Mouse (Mus musculus) stomach, embryonic 14.5 days (tissue): ENCODE measurements at regions not wholly inside any gene's neighbourhood (a gene's known extent, or its start where the extent isn't known, plus 50 kb on each side); places are given as distances from the start of the nearest gene placed in this dataset.

Source experiments
- ATAC-seq: fragments of 200-750 bp; cut with Nextera tagmentation; 2 replicates; pipeline ENCODE4 v1.8.0; 2017; ENCODE audit warnings: low read depth, moderate TSS enrichment; ENCODE audit not compliant: insufficient number of reproducible peaks, insufficient read depth, low FRiP score
- H3K27ac ChIP-seq: fragments of 300-500 bp; sonication (generic); 2 replicates; pipeline ENCODE4 v1.5.1; 2014; ENCODE audit warnings: mild to moderate bottlenecking, low read length, moderate library complexity, mixed read lengths
- H3K27me3 ChIP-seq: fragments of 300-500 bp; sonication (generic); 2 replicates; pipeline ENCODE4 v1.6.1; 2014; ENCODE audit warnings: low read length, control low read depth, mixed read lengths; ENCODE audit not compliant: control insufficient read depth, insufficient read depth
- H3K36me3 ChIP-seq: fragments of 300-500 bp; sonication (generic); 2 replicates; pipeline ENCODE4 v1.6.1; 2014; ENCODE audit warnings: mild to moderate bottlenecking, control low read depth, low read length, moderate library complexity, mixed read lengths; ENCODE audit not compliant: control insufficient read depth, insufficient read depth
- H3K4me1 ChIP-seq: fragments of 300-500 bp; sonication (generic); 2 replicates; pipeline ENCODE4 v1.6.1; 2014; ENCODE audit warnings: low read length, control low read depth, mixed read lengths; ENCODE audit not compliant: control insufficient read depth, insufficient read depth
- H3K4me2 ChIP-seq: fragments of 300-500 bp; sonication (generic); replicated peaks from 2 replicates; pipeline ENCODE4 v1.6.1; 2014; ENCODE audit warnings: low read depth, low read length, control low read depth
- H3K4me3 ChIP-seq: fragments of 300-500 bp; sonication (generic); 2 replicates; pipeline ENCODE4 v1.5.1; 2014; ENCODE audit warnings: low read depth, low read length, control low read depth
- H3K9ac ChIP-seq: fragments of 300-500 bp; sonication (generic); replicated peaks from 2 replicates; pipeline ENCODE4 v1.6.1; 2014; ENCODE audit warnings: low read depth, mild to moderate bottlenecking, control low read depth, low read length, moderate library complexity, mixed read lengths
- H3K9me3 ChIP-seq: fragments of 300-500 bp; sonication (generic); 2 replicates; pipeline ENCODE4 v1.6.1; 2016; ENCODE audit warnings: low read depth, low read length, control low read depth; ENCODE audit not compliant: control insufficient read depth
- WGBS: fragments of 180-500 bp; shearing (Covaris S2); extraction: QIAGEN DNeasy Blood & Tissue Kit; methylation state at CpG from one replicate; pipeline ENCODE4 v1.1.7; 2014; 5-methylcytosine and 5-hydroxymethylcytosine counted together

DNA sequence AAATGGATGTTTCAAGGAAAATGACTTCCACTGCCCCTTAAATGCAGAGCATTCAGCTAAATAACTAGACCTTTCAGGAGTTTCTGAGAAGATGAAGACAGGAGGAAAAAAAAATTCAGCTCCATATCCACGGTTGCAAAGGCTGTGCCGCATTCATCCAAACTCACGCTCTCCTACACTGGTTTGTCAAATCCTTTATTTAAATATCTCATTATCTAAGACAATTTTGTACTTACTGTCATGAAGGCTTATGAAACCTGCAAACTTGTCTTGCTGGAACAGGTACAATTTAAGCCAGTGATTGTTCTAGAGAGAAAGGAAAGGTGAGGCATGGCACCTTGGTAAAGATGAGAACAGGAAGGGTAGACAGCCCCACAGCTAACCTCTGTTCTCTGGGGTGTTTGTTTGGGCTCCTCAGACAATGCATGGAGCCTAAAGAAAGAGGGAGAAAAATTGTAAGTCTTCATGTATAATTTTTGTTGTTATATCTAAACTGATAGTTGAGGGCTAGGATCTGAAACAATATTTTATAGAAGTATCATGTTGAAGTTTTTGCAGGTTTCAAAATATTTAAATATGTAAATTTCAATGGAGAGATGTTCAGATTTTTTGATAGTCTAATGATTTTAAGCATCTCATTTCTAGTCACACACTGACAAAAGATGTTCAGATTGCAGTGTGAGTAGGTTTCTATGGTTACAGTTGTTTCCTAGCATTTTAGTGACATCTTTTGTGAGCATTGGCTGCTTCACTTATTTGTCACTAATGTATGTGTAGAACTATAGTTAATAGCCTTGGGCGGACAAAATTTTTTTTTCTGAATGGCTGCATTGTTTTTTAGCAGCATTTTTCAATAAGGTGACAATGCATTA lies 321.2 kb upstream of the Prkd1 start:
- H3K4me3 ChIP-seq, result no peak overlapping the region
- no peak overlapping the region for H3K4me2 ChIP-seq
- no peak overlapping the region for H3K27ac ChIP-seq
- no peak for ATAC-seq
- H3K4me1 ChIP-seq, result no peaks in the 10 kb centered on the region
- no peaks in the 10 kb centered on the region for H3K36me3 ChIP-seq
- H3K9ac ChIP-seq, result no peak overlapping the region
- no peaks in the 10 kb centered on the region for H3K9me3 ChIP-seq
- WGBS, result 74% methylated on average over 4 of the region's 4 CpGs
- H3K27me3 ChIP-seq, result no peaks in the 10 kb centered on the region

DNA sequence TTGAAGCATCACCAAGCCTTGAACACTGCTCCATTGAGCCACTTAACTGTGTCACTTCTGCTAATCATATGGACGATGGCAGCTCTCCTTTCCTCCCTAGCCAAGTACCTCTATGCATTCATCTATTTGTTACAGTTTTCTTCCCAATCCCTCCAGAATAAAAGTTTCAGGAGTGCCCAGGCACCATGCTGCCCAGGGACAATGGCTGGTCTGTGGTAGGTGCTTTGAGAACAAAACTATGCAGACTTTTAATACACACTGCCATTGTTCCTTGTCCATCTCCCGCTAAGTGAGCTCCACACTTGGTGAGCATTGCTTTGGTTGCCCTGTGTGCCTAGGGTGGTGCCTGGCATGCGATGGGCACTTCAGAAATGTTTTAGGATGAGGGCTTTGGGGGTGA lies 320.5 kb upstream of the Prkd1 start:
- H3K9me3 ChIP-seq, result no peaks in the 10 kb centered on the region

DNA sequence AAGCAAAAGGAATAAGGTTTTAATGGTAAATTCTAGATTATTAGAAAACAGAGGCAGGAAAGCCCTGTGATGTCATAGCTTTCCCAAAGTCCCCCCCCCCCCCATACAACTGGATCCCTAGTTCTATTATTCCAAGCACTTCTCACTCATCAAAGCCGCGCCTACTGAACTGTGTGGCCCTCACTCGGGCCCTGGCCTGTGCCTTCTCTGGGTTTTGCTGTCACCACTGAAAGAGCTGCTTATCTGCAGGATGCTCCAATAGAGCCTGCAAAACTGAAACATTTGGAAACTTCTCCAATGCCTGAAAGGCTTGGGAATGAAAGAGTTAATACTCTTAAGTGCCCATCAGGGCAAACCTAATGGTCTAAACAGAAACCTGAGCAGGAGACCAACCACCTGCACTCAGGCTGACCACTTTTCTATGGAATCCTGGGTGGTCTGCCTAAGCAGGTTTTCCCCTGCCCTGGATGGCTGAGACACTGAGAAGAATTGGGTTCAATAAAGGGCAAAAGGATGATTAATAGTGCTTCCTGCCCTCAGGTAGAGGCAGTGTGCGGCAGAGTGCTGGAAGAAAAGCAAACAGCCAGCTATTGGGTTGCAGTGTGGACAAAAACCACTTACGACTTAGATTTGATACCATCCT lies 318.4 kb upstream of the Prkd1 start:
- H3K27me3 ChIP-seq, result no peaks in the 10 kb centered on the region
- H3K36me3 ChIP-seq, result no peaks in the 10 kb centered on the region
- ATAC-seq, result peak; percentile 28; the same call in 1 of the 2 replicates
- no peak overlapping the region for H3K4me2 ChIP-seq
- no peaks in the 10 kb centered on the region for H3K9me3 ChIP-seq
- no peak overlapping the region for H3K27ac ChIP-seq
- no peak overlapping the region for H3K4me3 ChIP-seq
- 17% methylated on average over 5 of the region's 5 CpGs for WGBS
- H3K9ac ChIP-seq, result no peak overlapping the region
- H3K4me1 ChIP-seq, result no peaks in the 10 kb centered on the region

More for the DNA sequence above, 320.5 kb upstream of the Prkd1 start:
- no peaks in the 10 kb centered on the region for H3K4me1 ChIP-seq
- H3K36me3 ChIP-seq, result no peaks in the 10 kb centered on the region
- ATAC-seq, result no peak
- H3K27me3 ChIP-seq, result no peaks in the 10 kb centered on the region
- no peak overlapping the region for H3K4me3 ChIP-seq
- H3K4me2 ChIP-seq, result no peak overlapping the region
- no peak overlapping the region for H3K27ac ChIP-seq
- 74% methylated on average over 3 of the region's 3 CpGs for WGBS
- no peak overlapping the region for H3K9ac ChIP-seq

DNA sequence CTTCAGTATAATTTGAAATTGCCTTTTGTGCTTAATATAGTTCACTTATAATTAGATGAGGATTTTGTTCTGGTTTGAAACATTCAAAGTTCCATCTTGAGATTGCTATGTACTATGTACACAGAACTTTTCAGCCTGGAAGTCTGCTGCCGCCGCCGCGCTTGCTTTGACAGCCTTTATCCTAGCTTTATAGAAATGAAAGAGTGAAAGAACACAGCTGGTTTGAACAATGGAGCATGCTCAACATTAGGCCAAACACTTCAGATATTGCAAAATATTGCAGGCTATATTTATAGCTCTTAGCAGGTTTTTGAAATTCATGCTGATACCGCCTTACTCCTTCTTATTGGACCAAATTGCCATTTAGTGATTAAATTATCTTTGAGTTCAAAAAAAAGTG lies 305.1 kb upstream of the Prkd1 start:
- Histone ChIP-seq H3K27me3 (no peaks in the 10 kb centered on the region), H3K4me3 (no peak overlapping the region), H3K4me1 (no peaks in the 10 kb centered on the region), H3K36me3 (no peaks in the 10 kb centered on the region), H3K27ac (no peak overlapping the region), H3K9ac (no peak overlapping the region), H3K4me2 (no peak overlapping the region), H3K9me3 (no peaks in the 10 kb centered on the region)
- no peak for ATAC-seq
- 63% methylated on average over 5 of the region's 5 CpGs for WGBS

DNA sequence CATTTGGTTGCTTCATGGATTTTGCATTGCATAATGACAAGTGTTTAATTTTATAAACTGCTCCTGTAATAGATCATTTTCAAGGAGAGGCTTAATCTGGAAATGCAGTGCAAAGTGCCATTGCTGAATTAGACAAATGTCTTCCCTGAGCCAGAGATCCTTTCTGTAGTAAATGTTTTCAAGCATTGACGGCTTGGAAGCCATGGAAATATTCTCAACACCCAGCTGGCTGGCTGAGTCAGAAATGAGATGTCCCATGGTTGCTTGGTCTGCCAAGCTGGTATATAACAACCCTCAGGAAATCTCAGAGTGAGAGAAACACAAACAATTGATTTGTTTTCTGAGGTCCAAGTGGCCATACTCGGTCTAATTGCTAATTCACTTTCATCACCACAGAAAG lies 298.1 kb upstream of the Prkd1 start:
- H3K9me3 ChIP-seq, result no peaks in the 10 kb centered on the region
- no peak for ATAC-seq
- WGBS, result 41% methylated on average over 2 of the region's 2 CpGs
- H3K36me3 ChIP-seq, result no peaks in the 10 kb centered on the region
- no peak overlapping the region for H3K27ac ChIP-seq
- no peaks in the 10 kb centered on the region for H3K27me3 ChIP-seq
- no peak overlapping the region for H3K9ac ChIP-seq
- 0 out of 2 replicates have a peak, but pooled peaks cover 2% of the 10 kb centered on the region for H3K4me1 ChIP-seq
- H3K4me3 ChIP-seq, result no peak overlapping the region
- H3K4me2 ChIP-seq, result no peak overlapping the region

DNA sequence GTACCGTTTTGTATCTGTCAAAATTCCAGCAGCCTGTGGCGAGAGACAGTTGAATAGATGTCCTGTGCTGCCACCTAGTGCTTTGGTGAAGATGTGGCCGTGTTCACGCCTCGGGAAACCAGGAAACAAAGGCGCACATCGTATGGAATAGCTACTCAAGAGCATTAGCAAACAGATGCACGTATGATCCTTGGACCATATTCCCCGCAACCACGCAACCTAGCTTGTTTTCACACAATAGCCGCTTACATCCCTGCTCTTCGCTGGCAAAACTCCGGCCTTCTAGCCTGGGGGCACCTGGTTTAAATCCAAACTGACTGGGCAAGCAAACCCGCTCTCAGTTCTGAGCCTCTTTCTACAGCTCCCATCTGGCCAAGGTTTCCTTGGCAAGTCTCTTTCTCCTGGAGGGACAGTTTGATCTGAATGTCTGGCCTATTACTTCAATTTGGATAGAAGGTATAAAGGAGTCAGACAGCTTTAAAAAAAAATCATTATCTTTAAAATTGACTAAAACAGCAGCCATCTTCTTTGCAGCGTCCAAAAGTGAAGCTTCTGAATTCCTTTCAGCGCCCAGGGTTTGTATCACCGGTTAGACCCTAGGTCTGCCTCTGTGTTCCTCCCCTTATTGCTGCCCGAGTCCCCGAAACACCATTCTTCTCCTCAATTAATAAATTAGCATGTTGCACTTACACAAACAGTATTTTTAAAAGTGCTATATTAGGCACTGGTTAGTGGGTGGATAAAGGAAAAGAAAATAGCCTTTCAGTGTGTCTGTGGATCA lies 295.0 kb upstream of the Prkd1 start:
- Histone ChIP-seq H3K9me3 (no peaks in the 10 kb centered on the region), H3K4me3 (peak overlapping the region; percentile 26), H3K36me3 (no peaks in the 10 kb centered on the region), H3K9ac (peak overlapping the region; percentile 30; the same call in 1 of the 2 replicates), H3K27ac (no peak overlapping the region), H3K4me1 (0 out of 2 replicates have a peak, but pooled peaks cover 2% of the 10 kb centered on the region), H3K27me3 (no peaks in the 10 kb centered on the region), H3K4me2 (peak overlapping the region; percentile 48)
- peak; percentile 37; the same call in 1 of the 2 replicates for ATAC-seq
- WGBS, result 24% methylated on average over 19 of the region's 19 CpGs

DNA sequence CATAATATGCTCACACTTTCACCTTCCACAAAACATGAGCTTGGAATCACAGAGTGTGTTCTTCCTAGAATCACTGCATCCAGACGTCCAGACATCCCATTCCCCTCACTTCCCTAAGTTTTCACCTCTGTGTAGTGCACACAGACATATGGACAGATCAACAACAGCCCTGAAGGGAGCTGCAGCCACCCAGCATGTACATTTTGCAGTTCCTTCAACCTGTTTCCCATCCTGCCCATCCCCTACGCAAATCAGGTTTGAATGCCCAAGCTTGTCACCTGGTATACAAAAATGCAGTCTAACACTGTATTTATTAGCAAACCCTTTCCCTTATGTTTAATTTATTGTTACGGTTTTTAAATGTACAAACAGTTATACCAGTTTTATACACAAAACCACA lies 294.4 kb upstream of the Prkd1 start:
- Histone ChIP-seq H3K4me3 (no peak overlapping the region), H3K9me3 (no peaks in the 10 kb centered on the region), H3K27me3 (no peaks in the 10 kb centered on the region), H3K4me1 (0 out of 2 replicates have a peak, but pooled peaks cover 2% of the 10 kb centered on the region), H3K27ac (no peak overlapping the region), H3K36me3 (no peaks in the 10 kb centered on the region), H3K9ac (no peak overlapping the region), H3K4me2 (no peak overlapping the region)
- 44% methylated on average over 3 of the region's 3 CpGs for WGBS
- ATAC-seq, result no peak

DNA sequence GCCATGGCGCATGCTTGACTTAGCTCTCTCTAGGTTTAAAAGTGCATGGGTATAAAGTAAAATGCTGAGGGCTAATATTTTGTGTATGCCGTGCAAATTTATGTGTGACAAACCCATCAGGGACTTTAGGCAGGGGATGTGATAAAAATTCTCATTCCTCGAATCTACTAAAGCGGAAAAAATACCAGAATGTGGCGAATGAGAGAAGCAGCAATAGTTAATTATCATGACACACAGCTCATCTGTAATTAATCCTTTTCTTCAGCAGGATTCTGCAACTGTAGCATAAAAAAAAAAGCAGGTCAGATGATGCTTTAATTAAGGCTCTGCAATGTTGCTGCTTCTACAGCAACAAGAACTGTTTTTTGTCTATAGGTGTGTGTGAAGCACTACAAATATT lies 286.6 kb upstream of the Prkd1 start:
- no peak overlapping the region for H3K4me3 ChIP-seq
- no peak overlapping the region for H3K9ac ChIP-seq
- ATAC-seq, result no peak
- H3K4me1 ChIP-seq, result no peaks in the 10 kb centered on the region
- no peaks in the 10 kb centered on the region for H3K36me3 ChIP-seq
- H3K27ac ChIP-seq, result no peak overlapping the region
- no peaks in the 10 kb centered on the region for H3K9me3 ChIP-seq
- WGBS, result 86% methylated on average over 5 of the region's 5 CpGs
- no peaks in the 10 kb centered on the region for H3K27me3 ChIP-seq
- H3K4me2 ChIP-seq, result no peak overlapping the region
